Mouse (Mus musculus) thymus, adult 2 months (tissue): ENCODE measurements around the gene Alx3.

Experiments used
- CTCF ChIP-seq: fragments of 200-500 bp; IDR thresholded peaks from 2 replicates; pipeline ENCODE4 v1.5.1; 2012; ENCODE audit warnings: mild to moderate bottlenecking, control low read depth, low read length, moderate library complexity, borderline replicate concordance; ENCODE audit not compliant: control insufficient read depth, poor library complexity, insufficient read depth; ENCODE audit errors: extremely low read depth
- POLR2A ChIP-seq: fragments of 200-500 bp; IDR thresholded peaks from 2 replicates; pipeline ENCODE4 v1.6.1; 2012; ENCODE audit warnings: mild to moderate bottlenecking, low read length, control low read depth, moderate library complexity; ENCODE audit not compliant: control insufficient read depth, poor library complexity, insufficient read depth; ENCODE audit errors: extremely low read depth

DNA sequence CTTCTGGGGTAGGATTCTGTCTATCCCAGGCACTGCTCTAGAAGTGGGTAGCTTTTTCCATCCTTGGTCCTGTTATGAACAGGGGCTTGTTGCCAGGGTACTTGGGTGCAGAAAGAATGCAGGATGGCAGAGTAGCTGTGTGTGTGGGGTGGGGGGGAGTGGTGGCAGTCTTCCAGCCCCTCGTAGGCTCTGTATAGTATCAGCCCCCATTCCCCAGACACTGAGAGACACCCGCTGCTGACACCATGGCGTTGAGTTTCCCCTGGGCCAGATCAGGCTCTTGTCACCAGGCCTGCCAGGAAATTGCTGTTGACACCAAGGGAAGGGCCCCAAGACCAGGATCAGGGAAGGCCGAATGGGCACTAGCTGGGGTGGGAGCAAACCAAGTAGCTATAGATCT lies 26.1 kb upstream of the Alx3 start:
- no peak for TF ChIP-seq CTCF
- TF ChIP-seq POLR2A = no peak
